Mouse (Mus musculus) bone marrow macrophage, adult 2 months (primary cell): ENCODE measurements at regions not wholly inside any gene's neighbourhood (a gene's known extent, or its start where the extent isn't known, plus 50 kb on each side); places are given as distances from the start of the nearest gene placed in this dataset.

ENCODE experiments used
- CTCF ChIP-seq: IDR thresholded peaks from 2 replicates; pipeline ENCODE4 v1.5.1; 2012; ENCODE audit warnings: low read depth, mild to moderate bottlenecking, low read length, moderate library complexity
- POLR2A ChIP-seq: IDR thresholded peaks from 2 replicates; pipeline ENCODE4 v1.6.1; 2012; ENCODE audit warnings: mild to moderate bottlenecking, low read depth, low read length, borderline replicate concordance

DNA sequence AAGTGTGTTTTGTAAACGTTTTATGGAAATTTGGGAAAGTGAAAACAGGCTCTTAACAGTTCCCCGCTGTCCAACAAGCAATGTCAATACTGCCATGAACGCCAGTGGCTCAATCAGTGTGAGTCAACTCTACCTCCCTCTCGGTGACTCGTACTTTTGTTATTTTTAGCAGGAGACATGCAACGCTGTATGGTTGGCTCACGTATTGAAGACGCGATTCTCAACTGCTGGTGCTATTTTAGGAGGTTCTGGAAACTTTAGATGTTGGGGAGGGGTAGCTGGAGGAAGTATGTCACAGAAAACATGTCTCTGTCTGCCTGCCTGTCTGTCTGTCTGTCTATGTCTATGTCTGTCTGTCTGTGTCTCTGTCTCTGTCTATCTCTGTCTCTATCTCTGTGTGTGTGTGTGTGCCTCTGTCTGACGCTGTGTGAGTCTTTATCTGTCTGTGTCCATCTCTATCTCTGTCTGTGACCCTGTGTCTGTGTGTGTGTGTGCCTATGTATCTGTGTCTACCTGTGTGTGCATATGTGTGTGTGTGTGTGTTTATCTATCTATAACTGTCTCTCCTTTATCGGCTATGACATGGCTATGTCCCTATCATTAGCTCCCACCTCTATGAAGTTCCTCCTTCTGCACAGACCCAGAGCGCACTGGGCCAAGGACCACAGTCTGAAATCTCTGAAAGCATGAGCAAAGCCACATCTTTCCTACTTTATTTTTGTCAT is 283.9 kb upstream of the Runx1 start:
- TF ChIP-seq CTCF (no peak), POLR2A (no peak)
